Mouse (Mus musculus): Measurements from ENCODE around the gene Cavin4.
"Not testable (repeated sequence)": the region's sequence is repeated elsewhere in the genome, so short reads cannot be mapped to it uniquely, and the experiment has no call there.

Cavin4 gene

DNA sequence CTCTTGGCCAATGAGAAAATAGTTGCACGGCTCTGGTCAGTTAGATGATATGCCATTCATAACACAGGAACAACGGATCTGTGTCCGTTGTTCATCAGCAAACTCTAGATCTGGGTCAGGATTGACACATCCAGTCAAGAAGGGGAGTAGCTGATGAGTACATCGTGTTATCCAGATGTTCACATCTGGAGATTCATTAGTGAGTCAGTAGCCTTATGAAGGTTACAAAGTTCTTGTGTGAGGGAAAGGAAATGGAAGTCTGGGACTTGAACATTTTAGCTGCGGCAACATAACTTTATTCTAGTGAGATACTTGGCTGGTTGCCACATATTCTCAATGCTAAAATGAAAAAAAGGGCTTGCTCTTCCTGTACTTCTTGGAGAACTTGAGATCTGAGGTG lies 9.6 kb downstream of the Cavin4 start:
- no peak for DNase-seq (ENCODE audit: low spot score)

- no peak for DNase-seq (ENCODE audit: low spot score)
These were observed 11.1 kb downstream of the Cavin4 start for GRCm38 (mm10) chr4:48674412-48674811.

- DNase-seq (ENCODE audit: low spot score): no peak
These were observed 13.4 kb downstream of the Cavin4 start for GRCm38 (mm10) chr4:48676570-48677185.

GRCm38 (mm10) chr4:48677276-48677675 lies 14.0 kb downstream of the Cavin4 start:
- DNase-seq (ENCODE audit: low spot score): no peak

GRCm38 (mm10) chr4:48677812-48678211 lies 14.5 kb downstream of the Cavin4 start:
- DNase-seq (ENCODE audit: low spot score): no peak

DNA sequence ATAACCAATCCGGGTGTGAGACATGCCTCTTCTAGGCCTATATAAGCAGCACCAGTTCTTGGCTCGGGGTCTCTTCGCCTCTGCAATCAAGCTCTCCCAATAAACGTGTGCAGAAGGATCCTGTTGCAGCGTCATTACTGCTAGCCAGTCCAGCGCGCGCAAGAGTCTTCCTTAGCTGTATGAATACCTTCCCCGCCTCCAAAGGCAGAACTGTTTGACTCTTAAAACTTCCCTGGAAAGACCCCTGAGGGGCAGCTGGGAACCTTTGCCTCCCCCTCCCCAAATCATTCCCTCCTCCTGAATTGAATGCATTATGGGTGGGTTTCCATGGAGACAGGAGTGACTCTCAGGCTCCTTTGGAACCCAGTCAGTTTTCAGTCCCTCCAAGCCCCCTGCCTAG lies 15.5 kb downstream of the Cavin4 start:
- DNase-seq (ENCODE audit: low spot score): no peak

DNA sequence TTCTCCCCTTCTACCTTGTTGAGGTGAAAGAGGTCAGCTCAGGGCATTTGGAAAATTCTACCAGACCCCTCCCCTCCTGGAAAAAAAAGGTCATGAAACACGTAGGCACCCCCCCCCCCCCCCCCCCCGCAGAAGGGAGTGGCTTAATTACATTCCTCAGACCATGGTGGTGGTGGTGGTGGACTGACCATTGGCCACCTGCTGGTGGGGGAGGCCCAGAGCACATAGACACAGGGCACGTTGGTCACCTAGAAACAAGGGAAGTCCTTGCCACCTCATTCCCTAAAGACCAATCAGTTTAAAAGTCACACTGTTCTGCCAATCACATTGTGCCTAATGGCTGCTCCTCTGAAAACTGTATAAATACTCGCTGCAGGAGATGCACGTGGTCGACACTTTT lies 16.4 kb downstream of the Cavin4 start:
- not testable (repeated sequence) for DNase-seq (ENCODE audit: low spot score)

DNA sequence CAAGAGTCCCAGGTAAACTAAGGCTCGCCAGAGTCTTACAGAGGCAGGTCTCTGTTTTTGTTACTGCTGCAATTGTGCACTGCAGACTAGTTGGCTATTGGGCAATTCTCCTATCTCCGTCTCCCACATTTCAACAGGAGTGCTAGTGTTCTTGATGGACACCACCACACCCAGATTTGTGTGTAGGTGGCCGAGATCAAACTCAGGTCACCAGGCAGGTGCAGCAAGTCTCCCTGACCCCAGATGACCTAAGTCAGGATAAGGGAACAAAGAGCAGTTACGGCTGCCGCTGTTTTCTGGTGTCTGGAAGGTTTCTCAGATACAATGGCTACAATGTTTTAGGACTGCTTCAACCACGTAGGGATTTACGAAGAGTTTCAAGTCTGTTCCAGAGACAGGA lies 16.9 kb downstream of the Cavin4 start:
- no peak for DNase-seq (ENCODE audit: low spot score)

DNA sequence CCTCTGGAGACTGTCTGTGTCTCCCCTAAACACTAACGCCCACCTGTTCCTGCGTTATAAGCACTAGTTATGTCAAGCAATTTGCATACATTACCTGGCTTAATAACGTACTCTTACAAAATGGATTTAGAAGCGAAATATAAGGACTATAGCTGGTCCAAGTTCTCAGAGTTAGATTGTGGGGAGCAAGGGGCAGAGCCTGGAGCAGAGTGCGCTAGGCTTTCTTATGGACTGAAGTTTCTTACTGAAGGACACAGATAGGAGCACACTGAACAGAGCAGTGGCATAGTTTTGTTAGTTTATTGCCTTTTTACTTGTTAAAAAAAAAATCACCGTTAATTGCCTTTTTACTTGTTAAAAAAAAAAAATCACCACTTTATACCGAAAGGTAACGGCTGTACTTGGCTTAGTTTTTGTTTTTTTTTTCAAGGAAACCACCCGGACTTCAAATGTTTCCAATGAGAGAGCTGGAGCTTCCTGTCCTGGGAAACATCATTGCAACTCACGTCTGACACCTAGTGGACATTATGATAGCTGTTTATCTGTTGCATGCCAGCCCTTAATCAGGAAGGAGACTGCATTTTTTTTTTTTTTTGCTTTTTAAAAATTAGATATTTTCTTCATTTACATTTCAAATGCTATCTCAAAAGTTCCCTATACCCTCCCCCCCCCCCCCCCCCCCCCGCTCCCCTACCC lies 17.5 kb downstream of the Cavin4 start:
- peak; percentile 91 for DNase-seq (ENCODE audit: low spot score)

DNA sequence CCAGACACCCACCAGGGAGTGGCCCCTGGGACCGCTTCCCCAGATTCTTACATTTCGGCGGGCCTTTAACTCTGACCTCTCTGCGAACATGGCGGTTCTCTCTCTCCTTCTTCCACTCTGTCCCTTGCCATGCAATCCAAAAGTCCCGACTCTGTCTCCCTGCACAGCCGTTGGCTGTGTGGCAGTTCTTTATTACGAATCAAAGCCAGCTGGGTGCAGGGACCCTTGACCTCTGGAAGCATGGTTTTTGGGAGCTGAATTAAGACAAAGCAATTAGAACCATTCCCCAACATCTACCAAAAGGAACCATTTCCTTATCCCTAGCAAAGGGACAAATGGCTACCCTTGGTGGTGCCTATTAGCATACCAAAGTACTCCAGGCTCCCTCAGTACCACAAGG lies 19.8 kb downstream of the Cavin4 start:
- DNase-seq (ENCODE audit: low spot score): no peak

DNA sequence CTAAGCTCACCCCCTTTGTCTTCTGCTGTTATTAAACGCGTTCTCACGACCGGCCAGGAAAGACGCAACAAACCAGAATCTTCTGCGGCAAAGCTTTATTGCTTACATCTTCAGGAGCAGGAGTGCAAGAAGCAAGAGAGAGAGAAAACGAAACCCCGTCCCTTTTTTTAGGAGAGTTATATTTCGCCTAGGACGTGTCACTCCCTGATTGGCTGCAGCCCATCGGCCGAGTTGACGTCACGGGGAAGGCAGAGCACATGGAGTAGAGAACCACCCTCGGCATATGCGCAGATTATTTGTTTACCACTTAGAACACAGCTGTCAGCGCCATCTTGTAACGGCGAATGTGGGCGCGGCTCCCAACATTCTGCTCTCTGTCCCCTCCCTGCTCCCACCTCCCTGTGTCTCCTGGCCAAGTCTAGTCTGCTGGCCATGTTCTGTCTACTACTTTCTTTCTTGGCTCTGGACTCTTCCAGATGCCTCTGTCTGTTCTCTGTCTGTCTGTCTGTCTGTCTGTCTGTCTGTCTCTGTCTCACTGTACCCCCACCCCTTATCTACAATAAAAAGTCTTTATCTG lies 20.4 kb downstream of the Cavin4 start:
- not testable (repeated sequence) for DNase-seq (ENCODE audit: low spot score)

- DNase-seq (ENCODE audit: low spot score): no peak
These were observed 21.4 kb downstream of the Cavin4 start for GRCm38 (mm10) chr4:48684593-48685187.

- no peak for DNase-seq (ENCODE audit: low spot score)
These were observed 24.8 kb downstream of the Cavin4 start for GRCm38 (mm10) chr4:48688148-48688547.

- DNase-seq (ENCODE audit: low spot score): peak; percentile 75
These were observed 27.3 kb downstream of the Cavin4 start for GRCm38 (mm10) chr4:48690640-48691039.

- peak; percentile 84 for DNase-seq (ENCODE audit: low spot score)
These were observed 28.6 kb downstream of the Cavin4 start for GRCm38 (mm10) chr4:48691793-48692437.

DNA sequence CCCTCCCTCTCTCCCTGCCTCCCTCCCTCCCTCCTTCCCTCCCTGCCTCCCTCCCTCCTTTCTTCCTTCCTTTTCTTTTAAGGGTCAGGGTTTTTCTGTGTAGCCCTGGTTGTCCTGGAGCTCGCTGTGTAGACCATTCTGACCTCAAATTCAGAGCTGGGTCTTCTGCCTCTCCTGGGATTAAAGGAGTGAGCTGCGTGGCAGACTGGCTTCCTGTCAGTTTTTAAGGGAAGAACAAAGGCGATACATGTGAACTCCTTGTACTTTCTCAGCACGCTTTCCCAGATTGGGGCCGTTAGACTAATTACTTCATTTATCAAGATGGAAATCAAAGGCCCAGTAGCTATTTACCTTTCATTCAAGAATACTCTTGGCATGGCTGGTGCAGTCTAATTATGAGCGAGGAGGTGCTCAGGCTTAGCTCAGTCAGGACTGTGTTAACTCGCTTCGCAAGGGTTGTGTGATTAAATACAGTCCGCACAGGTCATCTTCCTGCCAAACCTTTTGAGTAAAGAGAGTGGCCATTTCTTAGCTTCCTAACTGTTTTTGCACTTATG lies 29.5 kb downstream of the Cavin4 start:
- DNase-seq (ENCODE audit: low spot score): no peak

DNA sequence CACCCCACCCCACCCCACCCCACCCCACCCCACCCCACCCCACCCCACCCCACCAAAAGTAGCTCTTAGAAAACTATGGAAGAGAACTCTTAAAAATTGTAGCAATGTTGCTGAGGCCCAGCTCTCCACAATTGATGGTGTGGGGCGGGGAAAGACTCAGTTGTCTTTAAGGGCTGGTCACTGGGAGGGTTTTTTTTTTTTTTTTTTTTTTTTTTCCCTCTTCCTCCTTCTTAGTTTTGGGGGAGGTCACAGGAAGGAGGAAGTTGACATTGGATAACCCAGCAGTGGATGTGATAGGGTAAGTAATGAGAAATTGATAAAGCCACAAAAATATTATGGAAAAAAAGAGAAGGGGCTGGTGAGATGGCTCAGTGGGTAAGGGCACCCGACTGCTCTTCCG lies 33.4 kb downstream of the Cavin4 start:
- no peak for DNase-seq (ENCODE audit: low spot score)

DNA sequence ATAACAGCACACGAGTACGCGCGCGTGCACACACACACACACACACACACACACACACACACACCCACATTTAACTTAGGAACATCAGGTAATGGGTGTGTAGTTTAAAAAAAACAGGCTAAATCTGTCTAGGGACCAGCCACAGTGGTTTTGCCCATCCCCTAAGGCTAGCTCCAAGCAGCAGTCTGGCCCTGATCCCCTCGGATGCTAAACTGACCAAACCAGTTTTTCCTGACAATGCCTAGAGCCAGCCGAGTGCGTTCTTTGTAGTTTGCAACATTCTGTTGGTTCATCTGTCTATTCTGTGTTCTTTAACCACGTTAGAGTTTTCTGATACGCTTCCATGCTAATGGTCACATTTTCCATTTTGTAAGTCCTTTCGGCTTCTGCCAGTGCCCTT lies 34.0 kb downstream of the Cavin4 start:
- peak; percentile 37 for DNase-seq (ENCODE audit: low spot score)

DNA sequence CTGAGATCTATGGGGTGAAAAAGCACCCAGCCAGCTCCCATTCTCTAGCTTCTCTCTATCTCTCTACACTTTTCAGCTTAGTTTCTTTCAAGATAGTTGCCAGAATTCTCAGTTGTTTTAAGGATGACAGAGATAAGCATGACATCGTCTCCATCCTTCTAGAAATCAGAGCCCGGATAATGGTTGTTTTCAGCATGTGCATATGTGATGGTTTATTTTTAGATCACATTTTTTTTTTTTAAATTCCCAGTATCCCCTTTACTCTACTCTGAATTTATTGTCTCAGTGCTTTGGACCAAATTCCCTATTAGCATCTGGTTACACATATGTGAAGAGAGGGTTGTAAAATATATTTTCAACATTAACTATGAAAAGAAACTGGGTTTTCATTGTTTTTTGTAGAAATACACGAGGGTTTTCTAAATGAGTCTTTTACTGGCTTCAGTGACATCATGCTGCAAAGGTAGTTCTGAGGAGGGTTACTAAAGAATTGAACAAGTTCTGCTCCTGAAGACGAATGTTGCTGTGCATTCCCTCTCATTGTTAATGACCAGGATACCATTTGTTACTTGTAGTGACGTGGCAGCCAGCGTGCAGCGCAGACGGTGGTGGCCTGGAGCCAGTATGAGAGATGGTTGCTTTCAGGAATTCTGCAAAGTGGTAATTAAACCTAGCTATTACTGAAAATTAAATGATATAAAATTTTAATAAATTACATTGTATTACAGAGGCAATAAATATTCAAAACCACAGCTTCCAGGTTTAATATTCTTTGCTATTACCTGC lies 52.7 kb downstream of the Cavin4 start:
- DNase-seq (ENCODE audit: low spot score): no peak

DNA sequence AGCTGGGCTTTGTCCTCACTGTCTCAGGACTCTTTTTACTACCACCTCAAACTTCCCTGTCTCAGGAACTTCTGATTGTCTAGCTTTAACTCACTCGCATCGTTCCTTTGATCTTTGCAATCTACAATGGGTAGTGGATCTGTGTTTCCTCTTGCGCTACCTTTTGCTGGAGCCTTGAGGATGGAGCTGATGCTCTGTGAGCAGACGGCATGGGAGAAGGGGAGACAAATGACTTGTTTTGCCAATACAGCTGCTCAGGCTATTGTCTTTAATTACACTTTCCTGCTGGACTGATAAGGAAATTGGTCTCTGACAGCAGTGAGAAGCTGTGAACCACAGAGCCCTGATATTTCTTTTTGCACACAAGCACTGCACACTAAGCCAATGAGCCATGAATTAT lies 53.5 kb downstream of the Cavin4 start:
- no peak for DNase-seq (ENCODE audit: low spot score)
